In genomic region chr8:79400671-79401070, GRCm38 (mm10) we compare ENCODE assay signal across 27 mouse cellular contexts.
"Had no signal": no experiment of that assay in that cellular context is flagged by ENCODE, and none has a peak within 500 bp of the region (broad histone marks: within the 10 kb centered on the region; RNA-seq: fewer than 3 reads in every experiment).

No protein-coding gene starts in this region.

- H3K4me2 ChIP-seq: embryonic facial prominence, embryonic 12.5 days; embryonic facial prominence, embryonic 13.5 days; embryonic facial prominence, embryonic 15.5 days; forebrain, embryonic 12.5 days; forebrain, embryonic 13.5 days; forebrain, embryonic 15.5 days had no signal

- DNase-seq: cerebellum, adult 2 months; cerebellum, adult 8-10 months; cerebellum, adult 9-11 months; cerebellum, postnatal 10 days; cerebellum, postnatal 14 days; cerebellum, postnatal 25 days; cerebellum, postnatal 36 days; embryo, embryonic 11 days; forebrain, postnatal 0 days; gastrocnemius, adult 2 months; gastrocnemius, postnatal 10 days; gastrocnemius, postnatal 14 days; gastrocnemius, postnatal 25 days; gastrocnemius, postnatal 36 days; heart, adult 18-20 months; heart, adult 2 months had no signal

- H3K4me3 ChIP-seq: embryonic facial prominence, embryonic 10.5 days; embryonic facial prominence, embryonic 12.5 days; embryonic facial prominence, embryonic 13.5 days; embryonic facial prominence, embryonic 15.5 days; erythroblast, embryonic 14.5 days; forebrain, embryonic 10.5 days; forebrain, embryonic 12.5 days; forebrain, embryonic 13.5 days; forebrain, embryonic 15.5 days; gastrocnemius, adult 2 months; heart, adult 2 months had no signal

- H3K9ac ChIP-seq: embryonic facial prominence, embryonic 12.5 days; embryonic facial prominence, embryonic 13.5 days; embryonic facial prominence, embryonic 15.5 days; forebrain, embryonic 12.5 days; forebrain, embryonic 13.5 days; forebrain, embryonic 15.5 days; forebrain, postnatal 0 days had no signal

- H3K27me3 ChIP-seq: embryonic facial prominence, embryonic 12.5 days; embryonic facial prominence, embryonic 13.5 days; embryonic facial prominence, embryonic 15.5 days; forebrain, embryonic 12.5 days; forebrain, embryonic 13.5 days; forebrain, embryonic 15.5 days had no signal

- H3K9me3 ChIP-seq: embryonic facial prominence, embryonic 10.5 days; embryonic facial prominence, embryonic 12.5 days; embryonic facial prominence, embryonic 13.5 days; embryonic facial prominence, embryonic 15.5 days; forebrain, embryonic 10.5 days; forebrain, embryonic 12.5 days; forebrain, embryonic 13.5 days; forebrain, embryonic 15.5 days had no signal

- ATAC-seq: forebrain, embryonic 13.5 days; forebrain, embryonic 14.5 days; forebrain, embryonic 15.5 days; forebrain, embryonic 16.5 days; forebrain, postnatal 0 days had no signal

- H3K27ac ChIP-seq: embryonic facial prominence, embryonic 10.5 days; embryonic facial prominence, embryonic 12.5 days; embryonic facial prominence, embryonic 13.5 days; embryonic facial prominence, embryonic 15.5 days; forebrain, embryonic 10.5 days; forebrain, embryonic 12.5 days; forebrain, embryonic 13.5 days; forebrain, embryonic 15.5 days; gastrocnemius, adult 2 months; heart, adult 2 months had no signal

- H3K36me3 ChIP-seq: embryonic facial prominence, embryonic 10.5 days; embryonic facial prominence, embryonic 12.5 days; embryonic facial prominence, embryonic 13.5 days; embryonic facial prominence, embryonic 15.5 days; forebrain, embryonic 10.5 days; forebrain, embryonic 12.5 days; forebrain, embryonic 15.5 days had no signal
